Mouse (Mus musculus): Measurements from ENCODE around the gene Prss53.
"Not testable (repeated sequence)": the region's sequence is repeated elsewhere in the genome, so short reads cannot be mapped to it uniquely, and the experiment has no call there.

The Prss53 gene

GRCm38 (mm10) chr7:127912190-127912871, 21.6 kb upstream of the Prss53 start, which contains the start of gene Kat8:
Gene Kat8, plus strand, starts transcription at chr7:127912516.
- DNase-seq (ENCODE audit: low spot score in 2 of 2) = peak; percentile 68 to 83

GRCm38 (mm10) chr7:127908656-127909055, 17.9 kb upstream of the Prss53 start:
- DNase-seq (ENCODE audit: low spot score in 2 of 2) = no peak

- no peak for DNase-seq (ENCODE audit: low spot score in 2 of 2)
Measured at GRCm38 (mm10) chr7:127907939-127908338, 17.2 kb upstream of the Prss53 start.

DNA sequence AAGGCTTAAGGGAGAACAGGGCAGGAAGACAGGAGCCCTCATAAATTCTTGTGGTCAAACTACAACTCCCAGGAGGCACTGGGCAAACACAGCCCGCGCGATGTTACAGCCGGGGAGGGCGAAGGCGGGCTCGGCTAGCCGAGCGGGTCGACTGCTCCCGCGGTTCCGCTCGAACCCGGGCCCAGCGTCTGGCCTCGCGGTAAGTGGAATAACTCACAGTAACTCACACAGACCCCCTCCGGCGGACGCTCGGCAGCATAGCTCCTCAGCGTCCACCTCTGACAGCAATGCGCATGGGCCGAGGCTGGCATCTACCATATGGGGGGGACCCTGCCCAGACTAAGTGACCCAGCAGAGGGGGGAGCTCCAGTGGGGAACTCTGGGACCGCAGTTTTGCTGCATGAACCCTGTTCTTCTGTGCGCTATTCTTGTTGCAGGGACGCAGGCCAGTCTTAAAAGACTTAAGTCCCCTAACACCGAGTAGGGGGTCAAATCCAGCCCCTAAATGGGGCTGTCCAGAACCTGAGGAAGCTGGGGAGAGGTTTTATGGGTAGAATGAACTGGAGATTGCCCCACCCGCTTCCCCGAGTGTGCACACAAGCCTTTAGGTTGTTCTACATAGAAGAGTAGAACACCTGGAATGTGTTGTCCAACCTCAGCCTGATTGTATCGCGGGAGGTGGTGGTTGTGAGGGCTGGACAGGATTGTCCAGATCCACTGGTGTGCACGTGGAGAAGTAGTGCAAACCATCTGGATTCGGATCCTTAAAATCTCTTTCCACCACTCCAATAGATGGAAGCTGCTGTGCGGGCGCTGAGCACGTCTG, 13.4 kb upstream of the Prss53 start, which contains the start of gene Bckdk:
Bckdk (plus strand) TSS at position 112 of the 826 bp plus-strand sequence.
- DNase-seq (ENCODE audit: low spot score in 2 of 2) = peak; percentile 80 to 89

DNA sequence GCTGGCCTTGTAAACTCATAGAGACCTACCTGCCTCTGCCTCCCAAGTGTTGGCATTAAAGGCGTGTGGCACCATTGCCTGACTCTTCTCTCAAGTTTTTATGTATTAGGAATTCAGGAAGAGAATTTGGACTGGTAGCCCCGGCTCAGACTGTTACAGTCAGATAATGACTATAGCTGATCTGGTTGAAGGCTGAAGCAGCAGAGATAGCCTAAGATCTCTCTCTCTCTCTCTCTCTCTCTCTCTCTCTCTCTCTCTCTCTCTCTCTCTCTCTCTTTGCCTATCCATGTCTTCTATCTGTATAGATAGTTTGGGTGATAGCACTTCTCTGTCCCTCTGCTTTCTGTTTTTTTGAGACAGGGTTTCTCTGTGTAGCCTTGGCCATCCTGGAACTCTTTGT, 11.0 kb upstream of the Prss53 start:
- DNase-seq (ENCODE audit: low spot score in 2 of 2) = no peak

DNA sequence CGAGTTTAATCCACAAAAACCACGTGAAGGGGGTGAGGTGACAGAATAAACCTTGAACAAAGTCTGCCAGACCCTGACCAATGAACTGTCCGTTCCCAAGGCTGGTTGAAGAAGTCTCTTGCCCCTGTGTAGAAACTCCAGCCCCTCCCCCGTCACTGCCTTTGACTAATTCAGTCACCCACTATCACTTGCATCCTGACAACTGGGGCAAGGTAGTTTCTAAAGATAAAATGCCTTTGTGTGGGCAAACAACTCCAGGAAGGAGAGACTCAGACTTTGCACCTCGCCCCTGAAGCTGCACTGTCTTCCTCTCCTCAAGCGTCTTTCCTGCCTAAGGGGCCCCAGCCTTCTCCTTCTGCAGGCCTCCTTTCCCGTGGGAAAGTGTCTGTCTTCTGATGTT, 9.2 kb upstream of the Prss53 start:
- no peak for DNase-seq (ENCODE audit: low spot score in 2 of 2)

DNA sequence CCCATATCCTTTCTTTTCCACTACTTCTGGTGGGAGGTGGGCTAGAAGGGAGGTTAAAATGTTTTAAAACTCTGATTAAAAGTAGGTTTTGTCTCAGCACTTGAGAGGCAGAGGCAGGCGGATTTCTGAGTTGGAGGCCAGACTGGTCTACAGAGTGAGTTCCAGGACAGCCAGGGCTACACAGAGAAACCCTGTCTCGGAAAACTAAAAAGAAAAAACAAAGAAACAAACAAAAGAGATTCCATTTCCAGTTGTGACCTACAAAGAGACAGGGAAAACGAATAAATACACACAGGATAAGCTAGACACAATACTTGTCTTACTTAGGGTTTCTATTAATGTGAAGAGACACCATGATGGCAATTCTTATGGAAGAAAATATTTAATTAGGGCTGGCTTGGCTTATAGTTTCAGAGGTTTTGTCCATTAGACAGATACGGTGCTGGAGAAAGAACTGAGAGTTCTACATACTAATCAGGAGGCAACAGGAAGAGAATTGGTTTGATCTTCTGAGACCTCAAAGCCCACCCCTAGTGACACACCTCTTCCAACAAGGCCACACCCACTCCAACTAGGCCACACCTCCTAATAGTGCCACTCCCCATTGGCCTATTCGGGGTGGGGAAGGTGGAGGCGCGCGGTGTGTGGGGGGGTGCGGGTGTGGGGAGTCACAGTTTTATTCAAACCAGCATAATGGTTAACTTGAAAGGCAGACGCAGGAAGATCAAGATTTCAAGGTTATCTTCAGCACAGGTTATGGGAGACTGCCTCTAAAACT, 7.6 kb upstream of the Prss53 start:
- no peak for DNase-seq (ENCODE audit: low spot score in 2 of 2)

DNA sequence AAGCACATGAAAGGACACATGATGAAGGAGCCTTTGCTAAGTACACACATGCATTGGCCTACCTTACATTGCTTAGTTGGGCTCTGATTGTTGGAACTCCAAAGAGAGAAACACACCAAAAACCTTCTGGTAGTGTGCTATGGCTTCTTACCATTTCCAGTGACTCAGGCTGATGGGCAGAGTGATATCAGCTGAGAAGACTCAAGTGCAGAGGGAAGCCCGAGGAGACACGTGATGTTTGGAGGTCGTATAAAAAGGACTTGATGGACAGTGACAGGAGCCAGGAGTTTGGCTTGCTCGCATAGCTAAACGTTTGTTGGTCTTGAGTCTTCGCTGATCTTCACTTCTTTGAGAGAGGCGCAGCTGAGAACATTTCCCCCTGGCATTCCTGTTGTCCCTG, 6.8 kb upstream of the Prss53 start:
- DNase-seq (ENCODE audit: low spot score in 2 of 2) = no peak

DNA sequence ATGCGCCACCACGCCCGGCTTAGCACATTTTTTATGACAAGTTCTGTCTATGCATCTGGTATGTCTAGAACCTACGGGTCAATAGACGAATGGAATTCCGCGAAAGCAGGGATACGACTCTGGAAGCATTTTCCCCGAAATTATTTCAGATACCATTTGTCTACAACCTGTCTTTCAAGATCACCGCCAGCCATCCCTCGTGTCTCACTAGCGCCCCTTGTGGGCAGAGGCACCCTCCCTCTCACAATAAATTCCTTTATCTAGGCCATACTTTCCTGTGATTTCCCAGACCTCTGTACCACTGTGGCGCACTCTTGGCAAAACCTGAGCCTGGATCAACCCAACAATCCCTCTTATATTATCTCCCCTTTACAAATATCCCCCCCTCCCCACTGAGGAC, 5.6 kb upstream of the Prss53 start:
- DNase-seq (ENCODE audit: low spot score in 2 of 2) = no peak

DNA sequence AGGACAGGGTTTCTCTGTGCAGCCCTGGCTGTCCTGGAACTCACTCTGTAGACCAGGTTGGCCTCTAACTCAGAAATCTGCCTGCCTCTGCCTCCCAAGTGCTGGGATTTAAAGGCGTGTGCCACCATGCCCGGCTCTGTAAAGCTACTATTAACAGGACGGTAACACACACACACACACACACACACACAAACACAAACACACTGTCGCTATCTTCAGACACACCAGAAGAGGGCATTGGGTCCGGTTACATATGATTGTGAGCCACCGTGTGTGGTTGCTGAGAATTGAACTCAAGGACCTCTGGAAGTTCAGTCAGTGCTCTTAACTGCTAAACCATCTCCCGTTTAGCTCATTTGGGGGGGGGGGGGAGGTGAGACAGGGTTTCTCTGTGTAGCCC, 5.1 kb upstream of the Prss53 start:
- DNase-seq (ENCODE audit: low spot score in 2 of 2) = not testable (repeated sequence)

DNA sequence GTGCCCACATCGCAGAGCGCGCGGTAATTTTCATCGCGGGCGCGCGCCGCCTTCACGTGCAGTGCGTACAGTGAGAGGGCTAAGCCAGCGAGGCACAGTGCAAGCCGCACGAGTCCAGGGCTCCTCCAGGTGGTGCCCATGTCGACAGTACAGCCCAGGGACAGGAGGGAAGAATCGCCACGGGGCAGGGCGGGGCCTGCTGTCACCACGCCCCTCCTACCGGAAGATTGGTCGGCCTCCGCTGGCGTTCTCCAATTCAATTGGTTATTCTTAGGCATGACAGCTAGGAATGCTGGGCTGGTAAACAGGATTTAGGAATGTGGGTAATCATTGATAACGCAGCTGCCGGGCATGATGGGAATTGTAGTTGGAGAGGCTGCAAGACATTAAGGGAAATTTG, 4.7 kb upstream of the Prss53 start, which contains the start of the genes Gm21974 and Vkorc1:
Gm21974 (minus strand) TSS at position 13 of the 400 bp plus-strand sequence.
Vkorc1 (minus strand) TSS at position 176 of the 400 bp plus-strand sequence.
- peak; percentile 93 to 95 for DNase-seq (ENCODE audit: low spot score in 2 of 2)

GRCm38 (mm10) chr7:127894480-127894879, 3.7 kb upstream of the Prss53 start:
- DNase-seq (ENCODE audit: low spot score in 2 of 2) = no peak

DNA sequence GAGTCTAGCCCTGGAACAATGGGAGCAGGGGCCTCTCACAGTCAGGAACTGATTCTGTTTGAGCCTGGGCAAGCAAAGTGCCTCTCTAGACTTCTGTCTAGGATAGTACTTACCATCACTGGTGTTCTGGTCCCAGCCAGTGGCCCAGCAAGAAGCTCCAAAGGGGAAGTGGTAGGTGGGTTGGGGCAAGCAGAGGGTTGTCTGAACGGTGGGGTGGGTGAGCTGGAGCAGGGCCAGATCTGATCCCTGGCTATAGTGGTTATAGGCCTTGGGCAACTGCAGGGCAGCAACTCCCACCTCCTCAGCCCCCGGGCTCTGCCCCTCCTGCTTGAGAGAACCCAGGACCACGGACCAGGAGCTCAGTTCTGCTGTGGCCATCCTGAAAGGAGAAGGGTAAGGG, 1.9 kb downstream of the Prss53 start:
- no peak for DNase-seq (ENCODE audit: low spot score in 2 of 2)

- DNase-seq (ENCODE audit: low spot score in 2 of 2) = no peak
Measured at GRCm38 (mm10) chr7:127887781-127888180, 3.0 kb downstream of the Prss53 start.

- no peak for DNase-seq (ENCODE audit: low spot score in 2 of 2)
Measured at GRCm38 (mm10) chr7:127887191-127887590, 3.6 kb downstream of the Prss53 start.

DNA sequence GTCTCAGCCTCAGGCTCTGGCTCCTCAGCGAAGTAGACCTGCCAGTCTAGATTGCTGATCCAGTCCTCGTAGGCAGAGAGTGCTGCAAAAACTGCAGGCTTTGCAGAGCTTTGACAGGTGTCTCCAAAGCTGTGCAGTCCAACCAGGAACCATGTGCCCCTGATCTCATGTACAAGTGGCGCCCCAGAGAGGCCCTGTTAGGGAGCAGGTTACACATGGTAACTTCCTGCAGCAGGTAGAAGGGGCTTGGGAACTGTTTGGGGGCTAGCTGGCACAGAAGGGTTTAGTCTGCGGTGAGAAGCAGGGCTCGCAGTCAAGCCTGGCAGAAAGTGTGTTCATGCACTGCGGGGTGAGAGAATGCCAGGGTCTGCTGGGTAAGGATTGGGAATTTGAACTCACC, 4.2 kb downstream of the Prss53 start:
- DNase-seq (ENCODE audit: low spot score in 2 of 2) = no peak

- no peak for DNase-seq (ENCODE audit: low spot score in 2 of 2)
Measured at GRCm38 (mm10) chr7:127885951-127886350, 4.8 kb downstream of the Prss53 start.

GRCm38 (mm10) chr7:127880431-127880830, 10.3 kb downstream of the Prss53 start:
- DNase-seq (ENCODE audit: low spot score in 2 of 2) = no peak

- no peak for DNase-seq (ENCODE audit: low spot score in 2 of 2)
Measured at GRCm38 (mm10) chr7:127879301-127879700, 11.5 kb downstream of the Prss53 start.

- DNase-seq (ENCODE audit: low spot score in 2 of 2) = peak; percentile 84 to 88
Measured at GRCm38 (mm10) chr7:127876467-127877348, 14.1 kb downstream of the Prss53 start, which contains the start of gene Zfp668. Gene Zfp668, minus strand, starts transcription at chr7:127876828.

- peak in 1 of 2 experiments; percentile 55 for DNase-seq (ENCODE audit: low spot score in 2 of 2)
Measured at GRCm38 (mm10) chr7:127876041-127876466, 14.7 kb downstream of the Prss53 start, which contains the start of gene Zfp646. Gene Zfp646, plus strand, starts transcription at chr7:127876221.
